Mouse (Mus musculus) G1E (cell line): ENCODE data around the gene Cdk14. TPM values are rescaled to one million over a fixed set of nuclear protein-coding genes. Genes with fewer than 3 reads are reported as not detected.

Source experiments
- ATAC-seq: 2 replicates; pipeline ENCODE4 v1.8.0; 2016; ENCODE audit warnings: mild to moderate bottlenecking; ENCODE audit not compliant: insufficient number of reproducible peaks, poor library complexity, low FRiP score, severe bottlenecking; ENCODE audit errors: extremely low read depth
- DNase-seq: peaks from one replicate; pipeline ENCODE4 v3.0.0; 2012; ENCODE audit warnings: low spot score
- H3K27me3 ChIP-seq: 2 replicates; pipeline ENCODE4 v1.6.1; 2012; ENCODE audit warnings: mild to moderate bottlenecking, low read length, inconsistent platforms; ENCODE audit not compliant: insufficient read depth
- H3K36me3 ChIP-seq: replicated peaks from 2 replicates; pipeline ENCODE3; 2012; ENCODE audit warnings: mild to moderate bottlenecking, inconsistent platforms
- H3K4me1 ChIP-seq: 2 replicates; pipeline ENCODE4 v1.6.1; 2012; ENCODE audit warnings: low read depth, low read length, inconsistent platforms, mixed read lengths; ENCODE audit not compliant: insufficient read depth
- H3K4me3 ChIP-seq: 2 replicates; pipeline ENCODE4 v1.5.1; 2012; ENCODE audit warnings: low read depth, mild to moderate bottlenecking, inconsistent platforms, low read length, moderate library complexity, mixed read lengths
- H3K9me3 ChIP-seq: replicated peaks from 2 replicates; pipeline ENCODE4 v1.6.1; 2012; ENCODE audit warnings: inconsistent platforms
- CTCF ChIP-seq: IDR thresholded peaks from 2 replicates; pipeline ENCODE4 v1.5.1; 2012; ENCODE audit warnings: low read depth, low read length, inconsistent platforms, mixed read lengths
- GATA1 ChIP-seq: IDR thresholded peaks from 2 replicates; pipeline ENCODE4 v1.6.1; 2012; ENCODE audit warnings: borderline replicate concordance, low read length, inconsistent platforms, mixed read lengths
- GATA2 ChIP-seq: IDR thresholded peaks from 2 replicates; pipeline ENCODE4 v1.6.1; 2012; ENCODE audit warnings: low read depth, low read length, inconsistent platforms, borderline replicate concordance
- POLR2AphosphoS5 ChIP-seq: IDR thresholded peaks from 2 replicates; pipeline ENCODE4 v1.6.1; 2012; ENCODE audit warnings: low read depth, low read length, inconsistent platforms; ENCODE audit not compliant: insufficient replicate concordance
- TAL1 ChIP-seq: conservative IDR thresholded peaks from 2 replicates; pipeline ENCODE4 v1.6.1; 2012; ENCODE audit warnings: low read depth, low read length, inconsistent platforms, mixed read lengths
- polyA plus RNA-seq: library from polyadenylated mRNA; stranded (reverse); fragments of >175 nt; gene quantifications from 2 replicates; pipeline ENCODE4 v1.2.3, GENCODE M21; 2012
- total RNA-seq, 2 experiments: library from RNA; stranded (forward) in 1 of 2; stranded (reverse) in 1 of 2; fragments of 200-1000 nt in 1 of 2; fragments of >200 nt in 1 of 2; fragmentation: Nextera tagmentation in 1 of 2; gene quantifications; 2 replicates each; pipeline ENCODE4 v1.2.3; 2014 to 2017

Cdk14 gene
- total RNA-seq (2014; fragmentation: Nextera tagmentation) = not detected in 2 replicates
- 0.98 and 0.99 TPM in 2 replicates for total RNA-seq (2017)
- not detected in 2 replicates for polyA plus RNA-seq

DNA sequence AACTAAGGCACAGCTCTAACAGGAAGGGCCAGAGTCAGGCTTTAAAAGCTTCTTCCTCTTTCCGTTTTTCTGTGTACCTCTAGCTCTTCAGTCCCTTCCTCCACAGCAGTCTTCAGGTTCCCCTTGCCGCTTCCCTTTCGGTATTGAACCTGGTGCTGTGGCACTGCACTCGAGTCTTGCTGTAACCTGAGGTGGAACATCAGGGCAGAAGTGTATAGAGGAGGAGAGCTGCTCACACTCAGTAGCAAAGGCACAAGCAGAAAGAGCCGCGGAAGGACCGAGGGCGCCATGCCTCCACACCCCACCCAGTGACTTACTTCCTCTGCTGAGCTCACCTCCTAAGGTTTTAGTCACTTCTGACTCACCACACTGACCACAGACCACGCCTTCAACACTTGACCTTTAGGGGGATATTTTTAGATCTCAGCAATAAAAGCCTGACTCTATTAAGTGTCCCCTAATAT is at the start of gene Cdk14:
TSS of gene Cdk14 (minus strand) at position 321 of the 464 bp plus-strand sequence.
- ATAC-seq (peak; percentile 8; the same call in 1 of the 2 replicates), DNase-seq (no peak)
- no peaks in the 10 kb centered on the region for H3K9me3 ChIP-seq
- no peaks in the 10 kb centered on the region for H3K27me3 ChIP-seq
- H3K4me3 ChIP-seq = no peak within 1 kb of the TSS
- H3K36me3 ChIP-seq = no peaks in the 10 kb centered on the region
- peaks cover 2% of the 10 kb centered on the region; the same call in 1 of the 2 replicates for H3K4me1 ChIP-seq
- no peak for TF ChIP-seq GATA1
- TF ChIP-seq CTCF = no peak
- no peak for TF ChIP-seq POLR2AphosphoS5
- TF ChIP-seq GATA2 = no peak
- no peak for TF ChIP-seq TAL1

DNA sequence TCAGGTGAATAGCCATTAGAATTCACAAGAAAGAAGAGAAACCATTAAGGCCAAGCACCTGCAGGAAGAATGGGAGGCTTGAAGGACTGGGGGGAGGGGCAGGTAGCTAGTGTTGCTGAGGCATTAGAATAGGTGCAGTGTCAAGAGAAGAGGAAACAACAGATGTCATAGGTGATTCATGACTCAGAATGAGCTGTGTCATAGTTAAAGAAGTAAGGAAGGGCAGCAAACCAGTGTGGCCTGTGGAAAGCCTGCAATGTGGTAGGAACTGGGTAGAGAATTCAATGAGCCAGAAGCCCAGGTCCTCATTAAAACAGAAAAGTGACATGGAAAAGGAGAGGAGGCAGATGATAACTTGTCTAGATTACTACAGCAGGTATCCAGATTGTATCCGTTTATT is 45.1 kb upstream of the Cdk14 start:
- no peak for ATAC-seq
- TF ChIP-seq CTCF (no peak), GATA2 (no peak), POLR2AphosphoS5 (no peak), GATA1 (no peak), TAL1 (no peak)
- Histone ChIP-seq H3K4me3 (no peak overlapping the region), H3K36me3 (no peaks in the 10 kb centered on the region), H3K9me3 (no peaks in the 10 kb centered on the region), H3K27me3 (no peaks in the 10 kb centered on the region), H3K4me1 (no peaks in the 10 kb centered on the region)
- DNase-seq = no peak

DNA sequence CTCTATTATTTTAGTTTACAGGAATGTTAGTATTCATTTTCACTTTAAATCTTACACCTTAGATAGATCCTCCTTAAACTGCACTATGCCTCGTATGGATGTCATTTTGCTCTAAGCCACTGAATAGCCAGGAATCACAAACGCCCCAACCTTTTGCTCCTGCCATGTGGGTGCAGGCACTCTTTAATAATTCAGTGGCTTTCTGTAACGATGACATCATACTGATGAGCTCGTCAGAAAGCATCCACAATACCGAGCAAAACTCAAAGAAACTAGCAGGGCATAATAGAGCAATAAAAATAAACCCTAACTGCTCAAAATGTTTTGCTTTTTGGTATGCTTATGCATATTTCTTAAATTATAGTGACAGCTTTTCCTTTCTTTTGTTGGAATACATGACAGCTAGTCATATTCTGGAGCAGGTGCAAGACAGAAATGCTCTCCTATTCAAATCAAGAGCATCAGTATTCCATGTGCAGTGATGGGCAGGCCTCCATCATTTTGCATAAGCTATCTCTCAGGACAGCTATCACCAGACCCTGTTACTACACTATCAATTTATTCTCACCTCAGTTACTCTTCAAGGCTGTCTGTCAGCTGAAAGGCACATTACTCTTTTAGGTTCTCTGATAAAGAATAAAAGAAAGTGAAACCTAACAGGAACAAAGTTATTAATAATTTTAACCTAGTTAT is 11.8 kb upstream of the Cdk14 start:
- TF ChIP-seq GATA1 (no peak), CTCF (no peak), GATA2 (no peak), TAL1 (no peak), POLR2AphosphoS5 (no peak)
- no peak for ATAC-seq
- Histone ChIP-seq H3K9me3 (no peaks in the 10 kb centered on the region), H3K36me3 (no peaks in the 10 kb centered on the region), H3K27me3 (no peaks in the 10 kb centered on the region), H3K4me3 (no peak overlapping the region), H3K4me1 (no peaks in the 10 kb centered on the region)
- no peak for DNase-seq

DNA sequence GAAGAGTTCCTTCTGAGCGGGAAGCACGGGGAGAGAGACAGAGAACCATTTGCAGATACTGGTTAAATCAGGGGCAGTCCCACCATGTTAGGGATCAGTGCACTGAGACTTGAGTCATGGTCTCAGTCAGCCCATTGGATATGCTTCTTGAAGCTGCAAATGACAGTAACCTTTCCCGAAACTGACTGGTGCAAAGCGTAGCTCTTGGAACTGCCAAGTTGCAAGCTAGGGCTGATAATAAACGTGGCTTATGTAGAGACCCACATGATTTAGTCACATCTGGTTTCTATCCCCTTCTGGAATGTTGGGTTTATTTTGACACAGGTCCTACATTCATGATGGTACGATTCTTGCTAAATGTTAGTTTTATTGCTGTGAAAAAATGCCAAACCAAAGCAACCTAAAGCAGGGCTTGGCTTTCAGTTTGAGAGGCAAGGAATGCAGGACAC is 3.6 kb upstream of the Cdk14 start:
- Histone ChIP-seq H3K9me3 (no peaks in the 10 kb centered on the region), H3K4me1 (peaks cover 2% of the 10 kb centered on the region; the same call in 1 of the 2 replicates), H3K4me3 (no peak overlapping the region), H3K27me3 (no peaks in the 10 kb centered on the region), H3K36me3 (no peaks in the 10 kb centered on the region)
- DNase-seq = no peak
- TF ChIP-seq GATA2 (no peak), CTCF (no peak), TAL1 (no peak), POLR2AphosphoS5 (no peak), GATA1 (no peak)
- no peak for ATAC-seq

DNA sequence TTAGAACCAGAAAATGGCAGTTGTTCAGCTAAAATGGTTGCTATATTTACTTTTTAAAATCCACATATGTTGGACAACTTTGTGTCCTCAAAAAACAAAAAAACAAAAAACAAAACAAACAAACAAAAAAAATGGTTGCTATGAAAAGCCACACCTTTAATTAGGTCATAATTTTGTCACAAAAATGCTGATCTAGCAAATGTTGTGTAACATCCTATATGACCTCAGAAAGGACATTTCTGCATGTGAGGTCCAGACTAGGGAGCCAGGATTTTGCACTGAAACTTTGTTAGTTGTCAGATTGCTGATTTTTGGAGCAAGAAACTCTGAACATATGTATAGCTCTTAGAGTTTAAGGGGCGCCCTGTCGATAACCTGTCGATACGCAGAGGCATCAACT is 3.0 kb upstream of the Cdk14 start:
- no peak for DNase-seq
- Histone ChIP-seq H3K36me3 (no peaks in the 10 kb centered on the region), H3K4me3 (no peak overlapping the region), H3K9me3 (no peaks in the 10 kb centered on the region), H3K27me3 (no peaks in the 10 kb centered on the region), H3K4me1 (peaks cover 2% of the 10 kb centered on the region; the same call in 1 of the 2 replicates)
- no peak for ATAC-seq
- TF ChIP-seq CTCF (no peak), TAL1 (no peak), GATA2 (no peak), POLR2AphosphoS5 (no peak), GATA1 (no peak)

DNA sequence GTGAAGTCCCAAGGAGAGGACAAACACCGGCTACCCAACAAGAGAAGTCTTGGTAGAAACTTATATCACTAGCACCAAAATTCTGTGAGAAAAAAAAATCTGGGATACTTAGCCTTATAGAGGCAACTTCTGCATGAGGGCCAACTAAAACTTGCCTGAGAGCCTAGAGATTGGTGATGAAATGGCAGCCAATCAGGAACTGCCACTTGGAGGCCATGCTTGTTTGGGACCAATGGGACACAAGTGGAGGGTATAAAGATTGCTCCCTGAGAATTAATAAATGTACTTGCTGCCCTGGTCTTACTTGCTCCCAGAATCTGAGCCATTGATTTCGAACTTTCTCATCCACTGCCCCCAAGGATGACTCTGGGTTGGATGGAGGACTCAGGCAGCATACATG is 1.3 kb upstream of the Cdk14 start:
- Histone ChIP-seq H3K9me3 (no peaks in the 10 kb centered on the region), H3K4me1 (peaks cover 2% of the 10 kb centered on the region; the same call in 1 of the 2 replicates), H3K36me3 (no peaks in the 10 kb centered on the region), H3K4me3 (no peak overlapping the region), H3K27me3 (no peaks in the 10 kb centered on the region)
- ATAC-seq (no peak), DNase-seq (no peak)
- TF ChIP-seq CTCF = no peak
- TF ChIP-seq GATA1 = no peak
- no peak for TF ChIP-seq GATA2
- no peak for TF ChIP-seq POLR2AphosphoS5
- no peak for TF ChIP-seq TAL1
